Mouse (Mus musculus) left cerebral cortex, adult 11 months (tissue): Measurements from ENCODE around the gene Acsf2.

Source experiments
- DNase-seq: peaks from one replicate; pipeline ENCODE4 v3.0.0; 2022; ENCODE audit warnings: low spot score

Acsf2 gene

GRCm38 (mm10) chr11:94548041-94548784 is 53.5 kb downstream of the Acsf2 start:
- DNase-seq, result no peak

GRCm38 (mm10) chr11:94547271-94547670 is 54.4 kb downstream of the Acsf2 start:
- no peak for DNase-seq

DNA sequence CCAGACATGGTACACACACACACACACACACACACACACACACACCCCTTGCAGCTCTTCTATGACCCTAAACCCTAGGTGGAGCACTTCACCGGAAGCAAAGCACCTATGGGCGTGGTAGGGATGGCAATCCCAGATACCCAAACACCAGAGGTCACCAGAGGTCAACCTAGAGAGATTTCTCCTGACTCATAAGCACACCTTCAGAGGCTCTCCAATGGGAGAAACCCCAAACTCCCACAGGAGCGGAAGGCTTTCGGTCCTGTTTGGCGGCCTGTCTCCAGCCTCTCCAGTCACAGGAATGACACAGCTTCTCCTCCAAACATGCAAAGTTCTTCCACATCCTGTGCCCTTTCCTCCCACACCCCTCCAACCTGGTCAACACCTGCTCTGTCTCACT is 55.3 kb downstream of the Acsf2 start:
- DNase-seq, result no peak

DNA sequence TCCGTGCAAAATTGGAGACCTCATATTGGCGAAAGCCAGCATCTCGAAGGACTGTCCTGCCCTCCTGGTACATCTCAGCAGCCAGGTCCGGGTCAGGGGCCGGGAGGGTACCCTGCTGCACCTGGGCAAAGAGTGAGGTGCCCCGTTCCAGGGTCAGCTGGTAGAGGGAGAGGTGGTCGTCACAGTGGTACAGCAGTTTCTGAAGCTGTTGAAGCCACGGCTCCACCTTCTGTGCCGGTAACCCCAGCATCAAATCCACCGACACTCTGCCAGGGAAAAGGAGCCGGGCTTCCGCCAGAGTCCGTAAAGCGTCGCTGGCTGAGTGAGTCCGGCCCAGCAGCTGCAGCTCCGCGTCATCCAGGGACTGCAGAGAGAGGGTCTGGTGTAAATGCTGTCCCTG is 57.2 kb downstream of the Acsf2 start:
- no peak for DNase-seq

- peak; percentile 85 for DNase-seq
Observed at GRCm38 (mm10) chr11:94543932-94544331, 57.7 kb downstream of the Acsf2 start.

DNA sequence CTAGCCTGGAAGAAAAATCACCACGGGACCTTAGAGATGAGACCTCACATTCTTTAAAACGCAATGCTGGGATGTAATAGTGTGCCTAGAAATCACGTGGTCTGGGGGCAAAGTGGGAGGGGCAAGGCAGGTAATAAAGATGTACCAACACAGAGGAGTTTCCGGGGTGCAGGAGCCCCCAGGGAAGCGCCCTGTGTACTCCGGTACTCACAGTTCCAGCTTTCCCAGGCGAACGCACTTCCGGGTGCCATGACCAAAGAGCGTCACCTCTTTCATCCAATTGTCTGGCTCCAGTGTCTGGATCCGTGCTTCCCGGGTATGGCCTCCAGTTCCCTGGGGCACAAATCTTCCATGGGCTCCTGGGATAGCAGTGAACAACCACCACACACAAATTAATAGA is 58.3 kb downstream of the Acsf2 start:
- DNase-seq, result no peak

DNA sequence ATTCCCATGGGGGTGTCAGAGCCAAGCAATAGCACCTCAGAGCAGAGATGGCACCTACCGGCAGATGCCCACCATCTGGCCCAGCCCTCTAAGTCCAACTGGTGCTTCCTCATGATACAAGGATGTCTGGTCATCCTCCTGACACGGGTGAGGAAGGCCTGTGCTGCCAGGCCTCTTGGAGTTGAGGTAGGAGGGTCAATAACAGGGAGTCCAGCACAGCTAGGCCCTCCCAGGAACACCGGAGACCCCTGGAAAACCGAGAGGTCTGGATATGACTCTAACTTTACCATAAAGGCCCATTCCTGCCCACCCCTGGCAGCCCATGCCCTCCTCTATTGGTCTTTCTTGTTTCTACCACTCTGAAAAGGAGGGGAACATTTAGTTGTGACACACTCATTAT is 59.3 kb downstream of the Acsf2 start:
- no peak for DNase-seq

- no peak for DNase-seq
Observed at GRCm38 (mm10) chr11:94539761-94540160, 61.9 kb downstream of the Acsf2 start.

DNA sequence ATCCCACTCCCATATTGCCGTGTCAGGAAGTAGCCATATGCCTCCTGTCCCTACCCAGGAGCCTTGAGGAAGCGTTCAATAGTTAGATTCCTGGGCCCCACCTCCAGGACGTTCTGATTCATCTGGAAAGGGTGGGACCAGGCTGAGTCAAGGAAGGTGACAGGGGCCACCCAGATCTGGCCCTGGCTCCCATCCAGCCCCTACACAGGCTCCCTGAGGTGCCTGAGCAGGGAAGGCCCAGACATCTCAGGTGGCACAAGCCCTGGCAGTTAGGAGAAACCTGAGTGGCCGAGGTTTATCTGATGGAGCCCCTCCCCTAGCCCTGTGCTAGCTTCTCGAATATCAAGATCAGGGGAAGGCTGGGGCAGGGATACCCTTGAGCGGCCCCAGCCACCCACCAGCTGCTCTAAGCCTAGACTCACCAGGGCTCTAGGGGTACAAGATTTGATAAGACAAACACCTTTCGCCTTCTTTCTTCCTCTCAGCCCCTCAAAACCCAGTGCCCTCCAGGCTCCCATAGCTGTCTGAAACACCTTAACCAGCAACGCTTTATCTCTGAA is 62.9 kb downstream of the Acsf2 start:
- DNase-seq, result no peak

DNA sequence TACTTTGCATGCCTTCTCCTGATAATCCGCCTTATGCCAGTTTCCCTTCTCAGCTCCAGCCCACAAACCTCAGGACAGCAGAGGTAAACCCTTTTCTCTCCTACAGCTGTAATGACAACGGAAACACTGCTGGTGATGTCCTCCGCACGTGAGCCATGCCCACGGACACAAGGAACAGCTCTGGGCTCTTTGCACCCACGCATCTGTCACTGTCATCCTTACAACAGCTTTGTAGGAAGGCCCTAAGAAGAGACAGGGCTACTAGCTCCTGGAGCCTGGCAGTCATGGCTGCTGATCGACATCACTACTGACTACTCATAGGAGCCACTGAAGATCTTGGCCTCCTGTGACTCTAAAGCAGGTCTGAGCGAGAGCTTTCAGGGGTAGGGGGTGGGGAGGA is 68.5 kb downstream of the Acsf2 start:
- no peak for DNase-seq

GRCm38 (mm10) chr11:94528879-94529278 is 72.8 kb downstream of the Acsf2 start:
- DNase-seq, result no peak

GRCm38 (mm10) chr11:94526171-94526879 is 75.3 kb downstream of the Acsf2 start:
- DNase-seq, result no peak

- no peak for DNase-seq
Observed at GRCm38 (mm10) chr11:94521219-94521843, 80.3 kb downstream of the Acsf2 start, which contains the start of gene Mycbpap. Gene Mycbpap, minus strand, starts transcription at chr11:94521742.

DNA sequence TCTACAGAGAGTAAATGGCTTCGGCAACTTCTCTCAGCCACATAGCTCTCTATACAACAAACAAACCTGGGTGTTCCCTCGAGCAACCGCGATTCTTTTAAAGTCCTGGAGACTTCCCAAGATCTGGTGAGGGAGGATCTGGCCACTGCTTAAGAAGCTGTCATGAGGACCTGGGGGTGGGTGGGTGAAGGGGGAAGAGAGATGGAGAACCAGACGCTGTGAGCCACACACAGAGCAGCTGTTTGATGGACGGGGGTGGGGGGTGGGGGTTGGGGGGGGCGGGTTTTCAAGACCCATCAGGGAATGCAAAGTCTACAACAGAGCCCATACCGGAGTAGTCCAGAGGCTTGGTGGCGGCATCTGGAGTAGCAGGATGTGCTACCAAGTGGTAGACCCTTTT is 88.2 kb downstream of the Acsf2 start:
- DNase-seq, result no peak

GRCm38 (mm10) chr11:94508976-94509375 is 92.7 kb downstream of the Acsf2 start:
- DNase-seq, result no peak
